Mouse (Mus musculus) stomach, postnatal 0 days (tissue): ENCODE results near the gene Krtap10-10. TPM values are rescaled to one million over a fixed set of nuclear protein-coding genes. Genes with fewer than 3 reads are reported as not detected.

ENCODE experiments used
- ATAC-seq: fragments of 200-750 bp; cut with Nextera tagmentation; 2 replicates; pipeline ENCODE4 v1.8.0; 2017; ENCODE audit not compliant: low FRiP score, low TSS enrichment
- DNase-seq: peaks from one replicate; pipeline ENCODE4 v3.0.0-alpha.2; 2016; ENCODE audit warnings: low spot score
- H3K27ac ChIP-seq: fragments of 300-500 bp; sonication (generic); replicated peaks from 2 replicates; pipeline ENCODE4 v1.5.1; 2014; ENCODE audit warnings: mild to moderate bottlenecking, control low read depth
- H3K27me3 ChIP-seq: fragments of 300-500 bp; sonication (generic); 2 replicates; pipeline ENCODE4 v1.6.1; 2014; ENCODE audit warnings: low read length; ENCODE audit not compliant: control insufficient read depth, insufficient read depth
- H3K36me3 ChIP-seq: fragments of 300-500 bp; sonication (generic); 2 replicates; pipeline ENCODE4 v1.6.1; 2014; ENCODE audit warnings: low read length, mixed read lengths; ENCODE audit not compliant: control insufficient read depth, insufficient read depth
- H3K4me1 ChIP-seq: fragments of 300-500 bp; sonication (generic); replicated peaks from 2 replicates; pipeline ENCODE4 v1.6.1; 2014; ENCODE audit warnings: antibody characterized with exemption; ENCODE audit not compliant: control insufficient read depth, insufficient read depth
- H3K4me2 ChIP-seq: fragments of 300-500 bp; sonication (generic); replicated peaks from 2 replicates; pipeline ENCODE4 v1.6.1; 2014; ENCODE audit warnings: low read depth, mild to moderate bottlenecking, control low read depth, moderate library complexity
- H3K4me3 ChIP-seq: fragments of 300-500 bp; sonication (generic); 2 replicates; pipeline ENCODE4 v1.5.1; 2014; ENCODE audit warnings: low read depth, low read length, control low read depth
- H3K9ac ChIP-seq: fragments of 300-500 bp; sonication (generic); 2 replicates; pipeline ENCODE4 v1.6.1; 2014; ENCODE audit warnings: mild to moderate bottlenecking, low read length, control low read depth, mixed read lengths
- H3K9me3 ChIP-seq: fragments of 300-500 bp; sonication (generic); 2 replicates; pipeline ENCODE4 v1.6.1; 2016; ENCODE audit warnings: low read length; ENCODE audit not compliant: control insufficient read depth
- CTCF ChIP-seq: IDR thresholded peaks from 2 replicates; pipeline ENCODE4 v1.5.1; 2016; ENCODE audit warnings: antibody characterized with exemption, low read depth, mild to moderate bottlenecking, moderate library complexity
- EP300 ChIP-seq: optimal IDR thresholded peaks from 2 replicates; pipeline ENCODE3; 2016; ENCODE audit warnings: antibody characterized with exemption
- WGBS: fragments of 180-500 bp; shearing (Covaris S2); extraction: QIAGEN DNeasy Blood & Tissue Kit; methylation state at CpG from one replicate; pipeline ENCODE4 v1.1.7; 2014; 5-methylcytosine and 5-hydroxymethylcytosine counted together
- polyA plus RNA-seq: library from polyadenylated mRNA; unstranded; fragments of >200 nt; fragmentation: Nextera tagmentation; extraction: Ambion mirVana; gene quantifications from 2 replicates; pipeline ENCODE4 v1.2.1, GENCODE M21; 2015

Gene Krtap10-10
- polyA plus RNA-seq, 1 experiment from 2014 or later, result not detected

DNA sequence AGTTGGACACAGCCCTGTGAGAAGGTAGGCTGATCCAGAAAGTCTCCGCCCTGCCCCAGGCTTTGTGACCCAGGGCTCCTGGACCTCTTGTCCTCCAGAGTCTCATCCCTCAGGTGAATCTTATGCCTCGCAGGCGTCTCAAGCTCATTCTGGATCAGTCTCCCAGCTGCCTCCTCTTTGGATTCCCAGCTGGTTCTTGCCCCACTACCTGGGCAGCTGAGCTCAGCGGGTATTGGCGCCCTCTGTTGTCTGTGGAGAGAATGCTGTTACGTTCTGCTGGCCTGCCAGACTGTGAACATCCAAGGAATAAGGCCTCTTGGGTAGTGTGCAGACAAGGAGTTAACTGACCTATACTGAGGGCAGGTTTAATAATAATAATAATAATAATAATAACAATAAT is 43.2 kb downstream of the Krtap10-10 start:
- no peaks in the 10 kb centered on the region for H3K36me3 ChIP-seq
- H3K9me3 ChIP-seq, result no peaks in the 10 kb centered on the region
- TF ChIP-seq CTCF, result peak; percentile 68
- no peak for TF ChIP-seq EP300
- no peak overlapping the region for H3K4me2 ChIP-seq
- no peaks in the 10 kb centered on the region for H3K27me3 ChIP-seq
- peak; percentile 33 for DNase-seq
- no peak overlapping the region for H3K27ac ChIP-seq
- H3K4me3 ChIP-seq, result no peak overlapping the region
- no peaks in the 10 kb centered on the region for H3K4me1 ChIP-seq
- 62% methylated on average over 6 of the region's 6 CpGs for WGBS
- ATAC-seq, result no peak
- no peak overlapping the region for H3K9ac ChIP-seq

GRCm38 (mm10) chr10:77880305-77880704 is 44.6 kb downstream of the Krtap10-10 start:
- 60% methylated on average over 3 of the region's 3 CpGs for WGBS
- no peaks in the 10 kb centered on the region for H3K4me1 ChIP-seq
- H3K4me3 ChIP-seq, result no peak overlapping the region
- H3K27me3 ChIP-seq, result no peaks in the 10 kb centered on the region
- no peak overlapping the region for H3K4me2 ChIP-seq
- TF ChIP-seq EP300, result no peak
- no peak for TF ChIP-seq CTCF
- DNase-seq, result no peak
- H3K36me3 ChIP-seq, result no peaks in the 10 kb centered on the region
- H3K9ac ChIP-seq, result no peak overlapping the region
- ATAC-seq, result no peak
- H3K27ac ChIP-seq, result no peak overlapping the region
- H3K9me3 ChIP-seq, result no peaks in the 10 kb centered on the region

GRCm38 (mm10) chr10:77882553-77882952 is 46.8 kb downstream of the Krtap10-10 start:
- Histone ChIP-seq H3K36me3 (no peaks in the 10 kb centered on the region), H3K4me1 (no peaks in the 10 kb centered on the region), H3K9me3 (no peaks in the 10 kb centered on the region), H3K9ac (no peak overlapping the region), H3K27me3 (no peaks in the 10 kb centered on the region), H3K4me2 (no peak overlapping the region), H3K27ac (no peak overlapping the region), H3K4me3 (no peak overlapping the region)
- WGBS, result 82% methylated on average over 5 of the region's 5 CpGs
- no peak for TF ChIP-seq EP300
- TF ChIP-seq CTCF, result peak; percentile 47
- no peak for DNase-seq
- no peak for ATAC-seq

DNA sequence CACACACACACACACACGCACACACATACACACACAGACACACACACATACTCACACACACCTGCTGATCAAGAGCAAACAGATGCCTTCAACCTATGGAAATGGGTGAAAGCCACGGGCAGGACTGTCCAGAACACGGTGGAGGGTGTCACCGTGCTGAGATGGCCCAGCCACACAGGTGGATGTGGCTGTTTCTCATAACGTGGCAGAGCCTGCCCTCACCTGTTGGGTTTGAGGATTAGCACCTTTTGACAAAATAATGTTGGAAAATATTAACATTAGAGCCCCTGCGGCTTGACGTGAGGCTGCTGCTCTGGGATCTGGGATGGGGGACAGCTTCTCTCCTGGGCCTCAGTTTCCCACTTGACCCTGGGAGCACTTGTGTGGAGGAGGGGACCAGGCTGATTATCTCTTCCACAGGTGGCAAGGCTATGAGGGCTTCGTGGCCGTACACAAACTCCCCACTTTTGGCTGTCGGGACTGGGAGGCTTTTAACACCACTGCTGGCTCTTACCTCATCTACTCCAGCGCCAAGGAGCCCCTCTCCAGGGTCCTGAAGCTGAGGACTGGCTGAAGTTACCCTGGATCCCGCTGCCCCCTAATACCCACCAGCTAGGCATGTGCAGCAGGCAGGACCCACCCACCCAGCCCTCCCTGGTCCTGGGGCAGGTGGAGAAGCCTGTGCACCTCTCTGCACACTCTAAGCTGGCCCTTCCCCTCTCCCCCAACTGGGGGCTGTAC is 50.4 kb downstream of the Krtap10-10 start:
- H3K27me3 ChIP-seq, result no peaks in the 10 kb centered on the region
- H3K27ac ChIP-seq, result no peak overlapping the region
- 36% methylated on average over 12 of the region's 12 CpGs for WGBS
- H3K36me3 ChIP-seq, result no peaks in the 10 kb centered on the region
- TF ChIP-seq CTCF (peak; percentile 58), EP300 (no peak)
- H3K4me1 ChIP-seq, result no peaks in the 10 kb centered on the region
- no peak overlapping the region for H3K4me2 ChIP-seq
- no peak overlapping the region for H3K4me3 ChIP-seq
- H3K9me3 ChIP-seq, result no peaks in the 10 kb centered on the region
- DNase-seq (no peak), ATAC-seq (peak; percentile 57; the same call in 1 of the 2 replicates)
- no peak overlapping the region for H3K9ac ChIP-seq

Other genes starting within 250 kb of the Krtap10-10 start
- 232 and 239 TPM in 2 replicates for gene Sumo3, start 229.8 kb upstream of the Krtap10-10 start, polyA plus RNA-seq
- gene Gm49325, start 229.8 kb upstream of the Krtap10-10 start, polyA plus RNA-seq, result 12.6 and 17.3 TPM in 2 replicates
- gene Ube2g2, start 213.7 kb upstream of the Krtap10-10 start, polyA plus RNA-seq, result 53.8 and 54.5 TPM in 2 replicates
- gene Tspear, start 149.4 kb upstream of the Krtap10-10 start, polyA plus RNA-seq, result 0.67 and 0.74 TPM in 2 replicates
- gene Gm19402, start 145.2 kb upstream of the Krtap10-10 start, polyA plus RNA-seq, result not detected in 2 replicates
- gene Gm9508, start 138.7 kb upstream of the Krtap10-10 start, polyA plus RNA-seq, result not detected in 2 replicates
- not detected in 2 replicates for gene Gm10272, start 129.3 kb upstream of the Krtap10-10 start, polyA plus RNA-seq
- 0.18 TPM in 1 of 2 replicates, not detected in the other for gene Gm10024, start 124.5 kb upstream of the Krtap10-10 start, polyA plus RNA-seq
- 0.56 and 0.64 TPM in 2 replicates for gene Gm10142, start 120.1 kb upstream of the Krtap10-10 start, polyA plus RNA-seq
- gene Krtap12-1, start 115.3 kb upstream of the Krtap10-10 start, polyA plus RNA-seq, result 3.2 and 4.5 TPM in 2 replicates
- not detected in 2 replicates for gene Gm10100, start 109.5 kb upstream of the Krtap10-10 start, polyA plus RNA-seq
- not detected in 2 replicates for gene Gm18596, start 93.3 kb upstream of the Krtap10-10 start, polyA plus RNA-seq
- not detected in 2 replicates for gene Gm9736, start 84.6 kb upstream of the Krtap10-10 start, polyA plus RNA-seq
- gene Gm3233, start 76.3 kb upstream of the Krtap10-10 start, polyA plus RNA-seq, result not detected in 2 replicates
- gene Gm3238, start 64.6 kb upstream of the Krtap10-10 start, polyA plus RNA-seq, result not detected in 2 replicates
- not detected in 2 replicates for gene Gm7138, start 59.0 kb upstream of the Krtap10-10 start, polyA plus RNA-seq
- not detected in 2 replicates for gene Gm3250, start 53.4 kb upstream of the Krtap10-10 start, polyA plus RNA-seq
- not detected in 2 replicates for gene Gm7137, start 47.7 kb upstream of the Krtap10-10 start, polyA plus RNA-seq
- gene Gm9639, start 40.9 kb upstream of the Krtap10-10 start, polyA plus RNA-seq, result not detected in 2 replicates
- gene Gm19668, start 36.8 kb upstream of the Krtap10-10 start, polyA plus RNA-seq, result not detected in 2 replicates
- gene Gm9507, start 24.1 kb upstream of the Krtap10-10 start, polyA plus RNA-seq, result not detected in 2 replicates
- not detected in 2 replicates for gene Gm2696, start 21.3 kb upstream of the Krtap10-10 start, polyA plus RNA-seq
- gene Krtap10-4, start 8.9 kb upstream of the Krtap10-10 start, polyA plus RNA-seq, result not detected in 2 replicates
- gene Gm36176, start 10.9 kb downstream of the Krtap10-10 start, polyA plus RNA-seq, result not detected in 2 replicates
- not detected in 2 replicates for gene Gm10318, start 16.9 kb downstream of the Krtap10-10 start, polyA plus RNA-seq
- gene Gm3285, start 26.0 kb downstream of the Krtap10-10 start, polyA plus RNA-seq, result not detected in 2 replicates
- gene Lrrc3, start 66.6 kb downstream of the Krtap10-10 start, polyA plus RNA-seq, result 3.3 and 3.6 TPM in 2 replicates
- 0.61 and 0.85 TPM in 2 replicates for gene Trpm2, start 134.6 kb downstream of the Krtap10-10 start, polyA plus RNA-seq
- 16.1 and 18.8 TPM in 2 replicates for gene 1810043G02Rik, start 142.6 kb downstream of the Krtap10-10 start, polyA plus RNA-seq
- 82.4 and 86.1 TPM in 2 replicates for gene Pfkl, start 174.1 kb downstream of the Krtap10-10 start, polyA plus RNA-seq
- gene Dnmt3l, start 206.0 kb downstream of the Krtap10-10 start, polyA plus RNA-seq, result 0.65 and 1.1 TPM in 2 replicates
- gene Aire, start 207.7 kb downstream of the Krtap10-10 start, polyA plus RNA-seq, result 0.10 and 0.11 TPM in 2 replicates
- gene Icosl, start 233.4 kb downstream of the Krtap10-10 start, polyA plus RNA-seq, result 4.8 and 5.6 TPM in 2 replicates